Mouse (Mus musculus) natural killer cell, adult 2 months (primary cell): ENCODE results near the gene Dyx1c1.
A peak's percentile ranks its signal among the peaks of the same experiment; 100 is the strongest.

ENCODE experiments used
- DNase-seq, 2 experiments: peaks; one replicate each; pipeline ENCODE4 v3.0.0; 2022; ENCODE audit warnings: low spot score in 2 of 2

The Dyx1c1 gene

GRCm38 (mm10) chr9:72974734-72975133 lies 16.1 kb downstream of the Dyx1c1 start:
- DNase-seq = no peak

- no peak for DNase-seq
Measured at GRCm38 (mm10) chr9:72975242-72975641, 16.7 kb downstream of the Dyx1c1 start.

GRCm38 (mm10) chr9:72983066-72983465 lies 24.5 kb downstream of the Dyx1c1 start:
- DNase-seq = no peak

- DNase-seq = peak; percentile 96 to 97
Measured at GRCm38 (mm10) chr9:72985250-72986220, 26.9 kb downstream of the Dyx1c1 start, which contains the start of the genes Ccpg1os and Ccpg1. Gene Ccpg1os, minus strand, starts transcription at chr9:72985382. Gene Ccpg1, plus strand, starts transcription at chr9:72985429.

GRCm38 (mm10) chr9:72987703-72988102 lies 29.1 kb downstream of the Dyx1c1 start:
- DNase-seq = no peak

GRCm38 (mm10) chr9:72988706-72989105 lies 30.1 kb downstream of the Dyx1c1 start:
- no peak for DNase-seq

- no peak for DNase-seq
Measured at GRCm38 (mm10) chr9:72991420-72991819, 32.8 kb downstream of the Dyx1c1 start.

GRCm38 (mm10) chr9:72992576-72992975 lies 34.0 kb downstream of the Dyx1c1 start:
- no peak for DNase-seq

GRCm38 (mm10) chr9:72996167-72996566 lies 37.6 kb downstream of the Dyx1c1 start:
- DNase-seq = no peak

GRCm38 (mm10) chr9:72996806-72997205 lies 38.2 kb downstream of the Dyx1c1 start:
- DNase-seq = no peak

- no peak for DNase-seq
Measured at GRCm38 (mm10) chr9:73000487-73000886, 41.9 kb downstream of the Dyx1c1 start.

GRCm38 (mm10) chr9:73001314-73002011 lies 42.9 kb downstream of the Dyx1c1 start:
- no peak for DNase-seq

- no peak for DNase-seq
Measured at GRCm38 (mm10) chr9:73002177-73002576, 43.6 kb downstream of the Dyx1c1 start.

- DNase-seq = no peak
Measured at GRCm38 (mm10) chr9:73004076-73004475, 45.5 kb downstream of the Dyx1c1 start.

GRCm38 (mm10) chr9:73005106-73005505 lies 46.5 kb downstream of the Dyx1c1 start:
- DNase-seq = no peak

GRCm38 (mm10) chr9:73006175-73006574 lies 47.6 kb downstream of the Dyx1c1 start:
- DNase-seq = no peak

GRCm38 (mm10) chr9:73008384-73008783 lies 49.8 kb downstream of the Dyx1c1 start:
- DNase-seq = no peak

GRCm38 (mm10) chr9:73012629-73013028 lies 54.0 kb downstream of the Dyx1c1 start:
- no peak for DNase-seq

- DNase-seq = no peak
Measured at GRCm38 (mm10) chr9:73014724-73015123, 56.1 kb downstream of the Dyx1c1 start.

GRCm38 (mm10) chr9:73019841-73020240 lies 61.3 kb downstream of the Dyx1c1 start:
- no peak for DNase-seq

GRCm38 (mm10) chr9:73020566-73021097 lies 62.0 kb downstream of the Dyx1c1 start:
- DNase-seq = no peak
